Mouse (Mus musculus) ES-E14 (cell line): ENCODE results near the gene Fastkd5. TPM values are rescaled to one million over a fixed set of nuclear protein-coding genes. Genes with fewer than 3 reads are reported as not detected.
A peak's percentile ranks its signal among the peaks of the same experiment; 100 is the strongest.

ENCODE experiments used
- DNase-seq: peaks from one replicate; pipeline ENCODE4 v3.0.0-alpha.2; 2013; ENCODE audit warnings: low read depth, low spot score
- H3K27ac ChIP-seq: 2 replicates; pipeline ENCODE4 v1.5.1; 2012; ENCODE audit warnings: low read depth, mild to moderate bottlenecking, low read length, moderate library complexity, mixed read lengths; ENCODE audit not compliant: poor library complexity, insufficient read depth, severe bottlenecking
- H3K36me3 ChIP-seq: 2 replicates; pipeline ENCODE4 v1.6.1; 2012; ENCODE audit warnings: mild to moderate bottlenecking, low read length, moderate library complexity, mixed read lengths; ENCODE audit not compliant: control insufficient read depth, poor library complexity, insufficient read depth, severe bottlenecking
- H3K4me1 ChIP-seq, 2 experiments: fragments of 150-350 bp in 1 of 2; sonication (generic) in 1 of 2; 2 replicates each; pipeline ENCODE4 v1.6.1; 2012; ENCODE audit warnings: low read length in 2 of 2, mild to moderate bottlenecking in 1 of 2, mixed read lengths in 1 of 2; ENCODE audit not compliant: control insufficient read depth in 2 of 2, insufficient read depth in 2 of 2, poor library complexity in 1 of 2
- H3K4me3 ChIP-seq, 2 experiments: fragments of 150-350 bp in 1 of 2; sonication (generic) in 1 of 2; 2 replicates each; pipeline ENCODE4 v1.5.1; 2012; ENCODE audit warnings: low read length in 2 of 2, low read depth in 1 of 2, mild to moderate bottlenecking in 1 of 2, mixed read lengths in 1 of 2; ENCODE audit not compliant: insufficient read depth in 1 of 2, poor library complexity in 1 of 2, severe bottlenecking in 1 of 2
- H3K9ac ChIP-seq: 2 replicates; pipeline ENCODE4 v1.6.1; 2012; ENCODE audit warnings: low read depth, mild to moderate bottlenecking, low read length, mixed read lengths; ENCODE audit not compliant: poor library complexity, insufficient read depth, severe bottlenecking
- H3K9me3 ChIP-seq: fragments of 150-350 bp; sonication (generic); 2 replicates; pipeline ENCODE4 v1.6.1; 2012; ENCODE audit warnings: low read depth, mild to moderate bottlenecking, low read length; ENCODE audit not compliant: control insufficient read depth, insufficient read depth
- CHD2 ChIP-seq: IDR thresholded peaks from 2 replicates; pipeline ENCODE4 v1.6.1; 2014; ENCODE audit warnings: mild to moderate bottlenecking, low read depth, low read length, inconsistent platforms
- HCFC1 ChIP-seq: IDR thresholded peaks from 2 replicates; pipeline ENCODE4 v1.6.1; 2012; ENCODE audit warnings: low read length, inconsistent platforms, borderline replicate concordance; ENCODE audit not compliant: insufficient read depth
- MAFK ChIP-seq: IDR thresholded peaks from 2 replicates; pipeline ENCODE4 v1.6.1; 2014; ENCODE audit warnings: mild to moderate bottlenecking, low read depth, low read length, inconsistent platforms; ENCODE audit not compliant: insufficient read depth
- ZC3H11A ChIP-seq: IDR thresholded peaks from 2 replicates; pipeline ENCODE4 v1.6.1; 2012; ENCODE audit warnings: low read depth, mild to moderate bottlenecking, inconsistent platforms, low read length, borderline replicate concordance
- ZNF384 ChIP-seq: IDR thresholded peaks from 2 replicates; pipeline ENCODE4 v1.6.1; 2012; ENCODE audit warnings: low read depth, low read length, inconsistent platforms
- in situ Hi-C, 2 experiments: fragments of 600-800 bp; cut with MboI; formaldehyde crosslinking; loops; one replicate each; pipeline ENCODE4 v1.15.1; 2025; ENCODE audit warnings: low sequenced_read_pairs in 2 of 2, inconsistent platforms in 1 of 2; ENCODE audit not compliant: unreplicated experiment in 2 of 2
- total RNA-seq: library from RNA; depleted of rRNA; stranded (reverse); fragments of 300-350 nt; gene quantifications from 2 replicates; pipeline ENCODE4 v1.2.3, GENCODE M21; 2012

Gene Fastkd5
- total RNA-seq, 1 experiment = 22.0 TPM

DNA sequence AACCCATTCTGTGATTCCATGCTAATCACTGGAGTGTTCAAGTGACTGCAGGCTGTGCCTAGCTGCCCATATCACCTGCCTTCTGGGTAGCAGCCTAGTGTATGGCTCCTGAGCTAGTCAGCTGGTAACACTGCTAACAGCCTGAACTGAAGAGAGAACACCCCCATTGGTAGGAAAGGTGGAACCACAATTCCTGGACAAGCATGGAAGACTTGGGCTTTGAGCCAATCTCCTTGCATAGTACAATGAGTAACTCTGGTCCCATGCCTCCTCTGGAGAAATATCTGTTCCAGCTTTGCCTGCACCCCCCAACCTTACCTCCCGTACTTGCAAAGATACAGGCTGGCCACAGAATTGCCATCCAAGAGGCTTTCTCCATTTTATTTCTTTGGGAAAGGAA is 2.6 kb upstream of the Fastkd5 start:
- no peak for DNase-seq
- Histone ChIP-seq H3K4me1 (peaks cover 7 to 31% of the 10 kb centered on the region in 2 experiments; a peak in 3 of 4 replicates), H3K9me3 (no peaks in the 10 kb centered on the region), H3K9ac (no peak overlapping the region), H3K4me3 (no peak overlapping the region), H3K36me3 (peaks cover 6% of the 10 kb centered on the region), H3K27ac (no peak overlapping the region)
- no peak for TF ChIP-seq ZC3H11A
- TF ChIP-seq MAFK = no peak
- TF ChIP-seq CHD2 = no peak
- no peak for TF ChIP-seq ZNF384
- TF ChIP-seq HCFC1 = no peak
- in situ Hi-C loops = no loop called here

DNA sequence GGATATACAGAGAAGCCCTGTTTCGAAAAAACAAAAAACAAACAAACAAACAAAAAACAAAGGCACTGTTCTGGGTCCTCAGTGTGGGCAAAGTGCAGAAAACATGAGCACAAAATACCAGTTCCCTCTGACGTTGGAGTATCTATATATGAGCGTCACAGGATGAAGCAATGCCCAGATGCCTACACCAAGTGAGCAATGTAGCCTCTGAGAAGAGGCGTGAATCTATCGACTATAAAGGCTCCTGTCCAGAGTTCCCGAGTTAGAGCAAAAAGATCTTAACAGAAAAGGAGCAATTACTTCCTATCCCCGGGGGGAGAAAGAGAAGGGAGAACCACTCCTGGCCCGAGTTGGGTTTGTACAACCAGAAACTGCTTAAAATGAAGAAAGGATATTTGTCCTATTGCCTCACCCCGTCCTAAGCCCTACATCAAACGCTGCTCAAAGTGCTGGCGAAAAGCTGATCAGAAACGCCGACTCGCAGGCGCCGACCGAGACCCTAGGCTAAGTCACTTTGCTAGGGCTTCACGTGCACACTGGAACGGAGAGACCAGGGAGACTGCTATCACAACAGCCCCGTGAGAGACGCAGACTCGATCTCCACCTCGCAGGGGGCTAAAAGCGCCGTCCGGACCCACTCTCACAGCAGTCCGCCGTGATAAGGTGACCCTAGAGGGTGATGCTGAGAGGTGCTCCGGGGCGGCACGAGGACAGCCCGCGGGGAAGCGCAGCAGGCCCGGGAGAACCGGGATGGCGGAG is 568 bp downstream of the Fastkd5 start:
- in situ Hi-C loops = no loop called here
- Histone ChIP-seq H3K4me1 (peaks cover 5 to 16% of the 10 kb centered on the region in 2 experiments; a peak in 3 of 4 replicates), H3K27ac (peak overlapping the region; percentile 45)

DNA sequence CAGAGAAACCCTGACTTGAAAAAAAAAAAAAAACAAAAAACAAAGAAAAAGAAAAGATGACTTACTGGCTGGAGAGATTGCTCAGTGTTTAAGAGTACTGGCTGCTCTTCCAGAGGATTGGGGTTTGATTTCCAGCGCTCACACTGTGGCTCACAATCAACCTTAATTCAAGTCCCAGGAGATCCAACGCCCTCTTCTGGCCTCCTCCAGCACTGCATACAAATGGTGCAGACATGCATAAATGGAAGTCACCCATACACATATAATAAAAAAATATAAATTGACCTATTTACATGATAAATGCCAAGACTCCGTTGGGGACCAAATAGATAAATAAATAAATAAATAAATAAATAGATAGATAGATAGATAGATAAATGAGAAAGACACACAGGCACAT is 1.4 kb downstream of the Fastkd5 start:
- peaks cover 12% of the 10 kb centered on the region for H3K36me3 ChIP-seq
- peaks cover 3 to 8% of the 10 kb centered on the region in 2 experiments; a peak in 3 of 4 replicates for H3K4me1 ChIP-seq
- TF ChIP-seq CHD2 (no peak), MAFK (no peak), ZNF384 (no peak), ZC3H11A (no peak), HCFC1 (no peak)
- in situ Hi-C loops = no loop called here
- H3K4me3 ChIP-seq = peak overlapping the region; percentile 92 to 93; a peak in 3 of 4 replicates
- H3K9ac ChIP-seq = no peak overlapping the region; the same call in 1 of the 2 replicates
- DNase-seq = no peak
- no peaks in the 10 kb centered on the region for H3K9me3 ChIP-seq
- H3K27ac ChIP-seq = no peak overlapping the region

More for the DNA sequence above, 568 bp downstream of the Fastkd5 start:
- H3K36me3 ChIP-seq = peaks cover 12% of the 10 kb centered on the region
- TF ChIP-seq ZC3H11A (no peak), CHD2 (no peak), HCFC1 (no peak), MAFK (no peak), ZNF384 (no peak)
- peak overlapping the region; percentile 92 to 93 for H3K4me3 ChIP-seq
- DNase-seq = no peak
- H3K9me3 ChIP-seq = no peaks in the 10 kb centered on the region
- H3K9ac ChIP-seq = peak overlapping the region; percentile 99

DNA sequence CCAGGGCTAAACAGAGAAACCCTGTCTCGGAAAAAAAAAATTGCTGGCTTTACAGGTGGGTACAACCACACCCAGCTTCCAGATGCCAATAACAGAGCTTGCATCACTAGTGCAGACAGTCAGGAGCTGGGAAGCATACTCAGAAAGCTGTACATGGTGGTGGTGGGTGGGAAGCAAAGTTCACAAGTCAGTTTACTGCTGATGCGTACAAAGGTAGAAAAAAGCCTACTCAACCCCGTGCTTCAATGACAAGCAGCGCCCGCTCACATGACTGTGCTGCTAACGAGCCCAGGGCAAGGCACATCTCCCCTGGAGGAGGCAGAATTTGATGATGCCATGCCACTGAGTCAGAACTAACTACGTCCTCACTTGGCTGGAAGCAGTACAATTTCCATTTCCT is 10.9 kb downstream of the Fastkd5 start:
- no peaks in the 10 kb centered on the region; a peak in 1 of 4 replicates for H3K4me1 ChIP-seq
- H3K4me3 ChIP-seq = no peak overlapping the region
- DNase-seq = no peak
- in situ Hi-C loops = no loop called here
- no peak overlapping the region for H3K9ac ChIP-seq
- no peak overlapping the region for H3K27ac ChIP-seq
- no peaks in the 10 kb centered on the region for H3K9me3 ChIP-seq
- H3K36me3 ChIP-seq = peaks cover 20% of the 10 kb centered on the region
- TF ChIP-seq ZC3H11A (no peak), CHD2 (no peak), MAFK (no peak), HCFC1 (no peak), ZNF384 (no peak)

DNA sequence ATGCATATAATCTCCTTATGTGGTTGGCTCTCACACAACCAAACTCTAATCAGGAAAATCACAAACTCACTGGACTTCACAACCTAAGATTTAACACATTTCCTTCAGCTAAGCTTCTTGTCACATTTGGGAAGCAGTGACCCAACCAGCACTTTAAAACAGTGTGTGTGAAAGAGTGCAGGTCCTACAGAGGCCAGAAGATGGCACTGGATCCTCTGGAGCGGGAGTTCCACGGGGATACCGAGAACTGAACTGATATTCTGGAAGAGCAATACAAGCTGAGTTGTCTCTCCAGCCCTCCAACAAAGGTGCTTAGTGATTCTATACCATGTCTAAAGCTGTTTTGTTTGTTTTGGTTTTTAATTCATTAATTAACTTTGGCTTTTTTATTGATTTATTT is 16.7 kb downstream of the Fastkd5 start:
- Histone ChIP-seq H3K4me3 (no peak overlapping the region), H3K36me3 (peaks cover 13% of the 10 kb centered on the region), H3K9ac (no peak overlapping the region), H3K4me1 (no peaks in the 10 kb centered on the region), H3K27ac (no peak overlapping the region), H3K9me3 (no peaks in the 10 kb centered on the region)
- TF ChIP-seq HCFC1 (no peak), ZC3H11A (peak; percentile 14; the same call in 1 of the 2 replicates), MAFK (no peak), ZNF384 (no peak), CHD2 (no peak)
- no peak for DNase-seq
- in situ Hi-C loops = no loop called here
